Mouse (Mus musculus): Measurements from ENCODE around the gene Idh1.
"Not testable (repeated sequence)": the region's sequence is repeated elsewhere in the genome, so short reads cannot be mapped to it uniquely, and the experiment has no call there.

The Idh1 gene

GRCm38 (mm10) chr1:65186287-65187073 lies at the start of gene Idh1, which contains the start of gene Pikfyve:
Gene Idh1, minus strand, starts transcription at chr1:65186500.
Gene Pikfyve, plus strand, starts transcription at chr1:65186683.
- peak; percentile 97 for DNase-seq

GRCm38 (mm10) chr1:65230566-65230965 lies 44.3 kb upstream of the Idh1 start:
- no peak for DNase-seq

- not testable (repeated sequence) for DNase-seq
Measured at GRCm38 (mm10) chr1:65229768-65230167, 43.5 kb upstream of the Idh1 start.

GRCm38 (mm10) chr1:65227681-65228080 lies 41.4 kb upstream of the Idh1 start:
- DNase-seq, result no peak

- DNase-seq, result no peak
Measured at GRCm38 (mm10) chr1:65223654-65224053, 37.4 kb upstream of the Idh1 start.

GRCm38 (mm10) chr1:65217972-65218371 lies 31.7 kb upstream of the Idh1 start:
- no peak for DNase-seq

GRCm38 (mm10) chr1:65217567-65217966 lies 31.3 kb upstream of the Idh1 start:
- DNase-seq, result no peak

GRCm38 (mm10) chr1:65213214-65213613 lies 26.9 kb upstream of the Idh1 start:
- no peak for DNase-seq

- DNase-seq, result no peak
Measured at GRCm38 (mm10) chr1:65204299-65204698, 18.0 kb upstream of the Idh1 start.

- DNase-seq, result no peak
Measured at GRCm38 (mm10) chr1:65198861-65199260, 12.6 kb upstream of the Idh1 start.

- no peak for DNase-seq
Measured at GRCm38 (mm10) chr1:65198425-65198824, 12.1 kb upstream of the Idh1 start.

- no peak for DNase-seq
Measured at GRCm38 (mm10) chr1:65193226-65193625, 6.9 kb upstream of the Idh1 start.

GRCm38 (mm10) chr1:65190172-65190571 lies 3.9 kb upstream of the Idh1 start:
- DNase-seq, result no peak

GRCm38 (mm10) chr1:65187074-65187430 lies 752 bp upstream of the Idh1 start:
- DNase-seq, result no peak

- DNase-seq, result no peak
Measured at GRCm38 (mm10) chr1:65185524-65186205, 635 bp downstream of the Idh1 start.

GRCm38 (mm10) chr1:65185011-65185410 lies 1.3 kb downstream of the Idh1 start:
- no peak for DNase-seq

- DNase-seq, result no peak
Measured at GRCm38 (mm10) chr1:65183994-65184393, 2.3 kb downstream of the Idh1 start.

- DNase-seq, result no peak
Measured at GRCm38 (mm10) chr1:65181459-65181858, 4.8 kb downstream of the Idh1 start.

GRCm38 (mm10) chr1:65179634-65180249 lies 6.6 kb downstream of the Idh1 start:
- DNase-seq, result peak; percentile 56

- DNase-seq, result peak; percentile 96
Measured at GRCm38 (mm10) chr1:65178902-65179432, 7.3 kb downstream of the Idh1 start.

GRCm38 (mm10) chr1:65178126-65178901 lies 8.0 kb downstream of the Idh1 start:
- DNase-seq, result peak; percentile 95

- no peak for DNase-seq
Measured at GRCm38 (mm10) chr1:65177452-65177851, 8.8 kb downstream of the Idh1 start.

- no peak for DNase-seq
Measured at GRCm38 (mm10) chr1:65176912-65177311, 9.4 kb downstream of the Idh1 start.
